Mouse (Mus musculus) forebrain, embryonic 11.5 days (tissue): Measurements from ENCODE around the gene Ccl4. TPM values are rescaled to one million over a fixed set of nuclear protein-coding genes. Genes with fewer than 3 reads are reported as not detected.

Experiments used
- ATAC-seq: fragments of 200-750 bp; cut with Nextera tagmentation; replicated peaks from 2 replicates; pipeline ENCODE4 v1.8.0; 2017; ENCODE audit warnings: moderate TSS enrichment; ENCODE audit not compliant: low FRiP score
- DNase-seq: peaks from one replicate; pipeline ENCODE4 v3.0.0-alpha.2; 2017; ENCODE audit warnings: low spot score
- H3K27ac ChIP-seq: fragments of 300-500 bp; sonication (generic); 2 replicates; pipeline ENCODE4 v1.5.1; 2014; ENCODE audit warnings: low read depth, low read length
- H3K27me3 ChIP-seq: fragments of 300-500 bp; sonication (generic); 2 replicates; pipeline ENCODE4 v1.6.1; 2014; ENCODE audit warnings: mild to moderate bottlenecking, low read length, mixed read lengths; ENCODE audit not compliant: control insufficient read depth, insufficient read depth
- H3K36me3 ChIP-seq: fragments of 300-500 bp; sonication (generic); 2 replicates; pipeline ENCODE4 v1.6.1; 2014; ENCODE audit warnings: mild to moderate bottlenecking, low read length, moderate library complexity, mixed read lengths; ENCODE audit not compliant: control insufficient read depth, insufficient read depth
- H3K4me1 ChIP-seq: fragments of 300-500 bp; sonication (generic); replicated peaks from 2 replicates; pipeline ENCODE4 v1.6.1; 2014; ENCODE audit warnings: low read length, mixed read lengths; ENCODE audit not compliant: control insufficient read depth, insufficient read depth
- H3K4me2 ChIP-seq: fragments of 300-500 bp; sonication (generic); 2 replicates; pipeline ENCODE4 v1.6.1; 2014; ENCODE audit warnings: low read depth, mild to moderate bottlenecking, low read length, moderate library complexity, mixed read lengths; ENCODE audit not compliant: severe bottlenecking
- H3K4me3 ChIP-seq: fragments of 300-500 bp; sonication (generic); 2 replicates; pipeline ENCODE4 v1.5.1; 2014; ENCODE audit warnings: low read depth, low read length
- H3K9ac ChIP-seq: fragments of 300-500 bp; sonication (generic); 2 replicates; pipeline ENCODE4 v1.6.1; 2014; ENCODE audit warnings: low read length
- H3K9me3 ChIP-seq: fragments of 300-500 bp; sonication (generic); 2 replicates; pipeline ENCODE4 v1.6.1; 2016; ENCODE audit warnings: low read length, mixed read lengths; ENCODE audit not compliant: control insufficient read depth
- WGBS: fragments of 180-500 bp; shearing (Covaris S2); extraction: QIAGEN DNeasy Blood & Tissue Kit; methylation state at CpG from one replicate; pipeline ENCODE4 v1.1.7; 2014; 5-methylcytosine and 5-hydroxymethylcytosine counted together
- polyA plus RNA-seq: library from polyadenylated mRNA; unstranded; fragments of >200 nt; fragmentation: Nextera tagmentation; extraction: Ambion mirVana; gene quantifications from 2 replicates; pipeline ENCODE4 v1.2.1, GENCODE M21; 2014

Ccl4 gene
- polyA plus RNA-seq, 1 experiment from 2014 or later: not detected

DNA sequence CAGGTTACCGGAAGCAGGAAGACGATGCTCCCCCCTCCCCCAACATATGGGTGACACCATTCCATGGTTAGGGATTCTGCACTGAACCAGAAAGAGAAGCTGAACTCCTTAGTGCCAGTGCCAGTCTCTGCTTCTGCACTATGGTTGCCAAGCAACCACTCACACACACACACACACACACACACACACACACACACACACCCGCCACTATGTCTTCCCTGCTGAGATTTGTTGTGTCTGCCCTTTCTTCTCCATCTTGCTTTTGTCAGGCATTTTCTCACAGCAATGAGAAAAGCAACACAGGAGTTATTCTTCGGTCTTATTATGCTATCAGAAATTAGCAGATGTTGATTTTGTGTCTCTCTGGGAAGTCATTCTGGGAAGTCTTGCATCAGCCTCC lies 28.0 kb upstream of the Ccl4 start:
- Histone ChIP-seq H3K4me2 (no peak overlapping the region), H3K36me3 (no peaks in the 10 kb centered on the region), H3K27ac (no peak overlapping the region), H3K4me1 (no peaks in the 10 kb centered on the region), H3K9ac (no peak overlapping the region), H3K9me3 (no peaks in the 10 kb centered on the region), H3K4me3 (no peak overlapping the region), H3K27me3 (no peaks in the 10 kb centered on the region)
- 64% methylated on average over 4 of the region's 4 CpGs for WGBS
- ATAC-seq (no peak; the same call in 1 of the 2 replicates), DNase-seq (peak; percentile 53)

DNA sequence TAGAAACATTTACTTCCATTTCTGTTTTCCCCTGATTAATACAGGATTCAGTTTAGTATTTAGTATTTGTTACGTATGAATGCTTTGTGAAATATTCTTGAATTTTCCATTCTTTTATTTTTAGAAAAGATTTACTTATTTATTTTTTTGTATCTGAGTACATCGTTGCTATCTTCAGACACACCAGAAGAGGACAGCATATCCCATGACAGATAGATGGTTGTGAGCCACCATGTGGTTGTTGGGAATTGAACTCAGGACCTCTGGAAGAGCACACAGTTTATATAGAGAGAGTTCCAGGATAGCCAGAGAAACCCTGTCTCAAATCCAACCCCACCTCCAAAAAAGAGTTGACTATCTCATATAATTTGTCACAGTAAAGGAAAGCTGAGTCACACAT lies 27.5 kb upstream of the Ccl4 start:
- Histone ChIP-seq H3K4me1 (no peaks in the 10 kb centered on the region), H3K4me2 (no peak overlapping the region), H3K9me3 (no peaks in the 10 kb centered on the region), H3K27ac (no peak overlapping the region), H3K36me3 (no peaks in the 10 kb centered on the region), H3K9ac (no peak overlapping the region), H3K4me3 (no peak overlapping the region), H3K27me3 (no peaks in the 10 kb centered on the region)
- 89% methylated on average over 2 of the region's 2 CpGs for WGBS
- ATAC-seq (no peak), DNase-seq (no peak)

DNA sequence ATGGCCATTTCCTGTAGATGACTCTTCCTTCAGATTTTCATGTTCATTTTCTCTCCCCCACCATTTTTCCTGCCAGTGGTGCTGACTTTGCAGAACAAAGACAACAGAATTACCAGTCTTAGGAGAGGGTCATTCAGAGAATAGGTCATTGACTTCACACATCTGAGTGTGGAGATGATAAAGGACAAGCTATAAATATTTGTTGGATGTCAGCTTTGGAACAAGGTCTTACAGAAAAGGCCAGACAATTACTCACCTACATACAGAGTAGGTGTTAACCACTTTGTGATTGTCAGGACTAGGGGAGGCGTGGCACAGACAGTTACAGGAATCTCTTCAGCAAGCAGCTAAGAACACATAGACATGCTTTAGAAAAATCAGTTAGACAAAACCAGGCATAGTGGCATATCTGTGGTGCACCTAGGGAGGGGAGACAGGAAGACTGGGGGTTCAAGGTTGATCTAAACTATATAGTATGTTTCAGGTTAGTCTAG lies 25.6 kb upstream of the Ccl4 start:
- no peak for ATAC-seq
- no peak for DNase-seq
- 75% methylated on average over 1 of the region's 1 CpGs for WGBS
- Histone ChIP-seq H3K27me3 (no peaks in the 10 kb centered on the region), H3K36me3 (no peaks in the 10 kb centered on the region), H3K4me1 (no peaks in the 10 kb centered on the region), H3K4me3 (no peak overlapping the region), H3K9ac (no peak overlapping the region), H3K27ac (no peak overlapping the region), H3K9me3 (no peaks in the 10 kb centered on the region), H3K4me2 (no peak overlapping the region)

DNA sequence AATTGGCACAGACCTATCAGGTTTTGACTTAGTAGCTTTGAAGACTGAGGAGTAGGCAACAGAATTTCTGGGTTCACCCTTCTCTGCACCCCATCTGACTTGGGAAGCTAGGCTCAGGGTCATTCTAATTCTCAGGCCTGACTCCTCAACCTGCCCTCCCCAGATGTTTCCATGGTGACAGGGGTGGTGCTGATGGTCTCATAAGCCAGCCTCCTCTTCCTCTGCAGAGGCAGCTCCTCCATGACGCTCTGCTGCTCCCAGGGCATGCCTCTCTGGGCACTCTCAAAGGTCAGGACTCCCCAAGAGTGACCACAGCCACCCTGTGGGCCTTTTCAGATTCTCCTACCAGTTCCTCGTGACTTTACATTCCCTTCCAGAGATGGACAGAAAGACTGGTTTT lies 23.4 kb upstream of the Ccl4 start:
- WGBS: 60% methylated on average over 2 of the region's 2 CpGs
- ATAC-seq: no peak
- no peaks in the 10 kb centered on the region for H3K4me1 ChIP-seq
- H3K4me2 ChIP-seq: no peak overlapping the region
- no peak overlapping the region for H3K27ac ChIP-seq
- DNase-seq: no peak
- no peak overlapping the region for H3K9ac ChIP-seq
- no peaks in the 10 kb centered on the region for H3K27me3 ChIP-seq
- no peaks in the 10 kb centered on the region for H3K9me3 ChIP-seq
- no peaks in the 10 kb centered on the region for H3K36me3 ChIP-seq
- no peak overlapping the region for H3K4me3 ChIP-seq

DNA sequence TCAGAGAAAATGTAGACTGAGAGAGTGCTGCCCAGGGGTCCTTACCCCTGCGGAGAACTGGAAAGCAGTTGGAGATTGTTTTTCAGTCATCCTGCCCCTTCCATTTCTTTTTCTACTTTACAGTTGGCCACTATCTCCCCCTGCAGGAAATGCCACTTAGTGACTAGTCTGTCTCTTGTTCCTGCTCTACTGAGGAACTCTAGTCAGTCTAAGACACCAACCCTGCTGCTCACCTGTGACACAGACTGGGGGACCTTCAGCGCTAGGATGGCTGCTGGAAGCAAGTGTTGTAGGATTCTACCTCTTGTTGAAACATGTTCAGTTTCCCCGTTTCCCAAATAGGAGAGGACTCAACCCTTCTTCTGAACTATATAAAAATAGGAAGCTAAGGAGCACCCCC lies 22.9 kb upstream of the Ccl4 start:
- DNase-seq: no peak
- WGBS: 61% methylated on average over 3 of the region's 3 CpGs

DNA sequence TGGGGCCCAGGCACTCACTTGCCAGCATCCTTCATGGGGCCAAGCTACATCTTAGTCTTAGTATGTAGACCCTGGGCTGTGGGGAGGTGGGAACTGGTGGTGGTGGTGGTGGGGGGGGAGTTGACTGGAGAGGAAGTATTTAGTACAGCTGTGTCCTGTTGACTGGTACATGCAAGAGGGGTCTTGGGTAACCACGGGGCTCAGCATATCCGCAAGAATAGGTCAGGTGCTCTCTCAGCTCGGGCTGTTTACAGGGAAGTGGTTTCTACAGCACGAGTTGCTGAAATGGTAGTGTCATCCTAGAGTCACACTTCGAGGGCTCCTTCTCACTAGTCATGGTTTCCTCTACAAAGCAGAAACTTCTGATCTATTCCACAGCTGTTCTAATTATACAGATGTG lies 22.2 kb upstream of the Ccl4 start:
- WGBS: 87% methylated on average over 5 of the region's 5 CpGs
- H3K36me3 ChIP-seq: no peaks in the 10 kb centered on the region
- no peaks in the 10 kb centered on the region for H3K9me3 ChIP-seq
- DNase-seq (no peak), ATAC-seq (no peak)
- H3K27me3 ChIP-seq: no peaks in the 10 kb centered on the region
- H3K4me1 ChIP-seq: no peaks in the 10 kb centered on the region
- H3K4me3 ChIP-seq: no peak overlapping the region
- H3K4me2 ChIP-seq: no peak overlapping the region
- H3K27ac ChIP-seq: no peak overlapping the region
- H3K9ac ChIP-seq: no peak overlapping the region

More for the DNA sequence above, 22.9 kb upstream of the Ccl4 start:
- H3K4me1 ChIP-seq: no peaks in the 10 kb centered on the region
- no peaks in the 10 kb centered on the region for H3K27me3 ChIP-seq
- H3K4me3 ChIP-seq: no peak overlapping the region
- H3K9me3 ChIP-seq: no peaks in the 10 kb centered on the region
- H3K36me3 ChIP-seq: no peaks in the 10 kb centered on the region
- ATAC-seq: no peak
- H3K27ac ChIP-seq: no peak overlapping the region
- H3K9ac ChIP-seq: no peak overlapping the region
- no peak overlapping the region for H3K4me2 ChIP-seq

DNA sequence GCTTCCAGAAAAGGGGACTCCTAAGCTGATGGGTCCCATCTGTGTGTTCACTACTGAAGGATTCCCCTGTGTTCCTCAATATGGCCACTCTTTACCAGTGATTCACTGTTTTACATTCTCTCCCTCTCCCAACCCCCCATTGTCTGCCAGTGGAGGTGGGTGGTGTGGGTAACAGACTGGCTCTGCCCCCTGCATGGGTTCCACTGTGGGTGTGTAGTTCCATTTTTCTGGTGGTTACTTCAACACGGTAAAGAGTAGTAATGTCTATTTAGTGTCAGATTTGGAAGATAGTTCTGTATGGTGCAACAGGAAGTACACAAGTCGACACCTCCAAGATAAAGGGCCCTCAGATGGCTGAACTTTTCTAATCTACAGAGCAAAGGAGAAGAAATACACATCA lies 21.2 kb upstream of the Ccl4 start:
- no peaks in the 10 kb centered on the region for H3K9me3 ChIP-seq
- no peaks in the 10 kb centered on the region for H3K27me3 ChIP-seq
- H3K4me3 ChIP-seq: no peak overlapping the region
- H3K9ac ChIP-seq: no peak overlapping the region
- 92% methylated on average over 2 of the region's 2 CpGs for WGBS
- no peaks in the 10 kb centered on the region for H3K36me3 ChIP-seq
- no peak overlapping the region for H3K27ac ChIP-seq
- ATAC-seq (no peak), DNase-seq (no peak)
- H3K4me2 ChIP-seq: no peak overlapping the region
- no peaks in the 10 kb centered on the region for H3K4me1 ChIP-seq

DNA sequence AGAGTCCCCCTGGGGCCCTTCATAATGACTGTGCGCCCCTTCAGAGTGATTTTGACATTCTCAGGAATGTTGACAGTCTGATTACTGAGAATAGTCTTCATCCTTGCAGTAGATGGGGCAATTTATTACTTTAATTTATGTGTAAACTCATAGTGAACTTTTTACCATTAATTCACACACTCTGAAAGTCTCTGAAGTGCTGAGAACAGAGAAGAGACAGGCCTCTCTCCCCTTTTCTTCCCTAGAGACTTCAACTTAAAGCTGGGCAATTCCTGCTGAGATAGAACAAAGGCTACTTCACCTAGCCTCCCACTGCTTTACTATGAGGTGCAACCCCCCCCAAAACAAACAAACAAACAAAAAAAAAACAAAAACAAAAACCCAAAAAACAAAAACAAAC lies 16.9 kb upstream of the Ccl4 start, which contains the start of gene Rpl9-ps1:
Rpl9-ps1 (minus strand) TSS at position 101 of the 400 bp plus-strand sequence.
- Histone ChIP-seq H3K36me3 (no peaks in the 10 kb centered on the region), H3K27ac (no peak within 1 kb of the TSS), H3K4me2 (no peak within 1 kb of the TSS), H3K27me3 (no peaks in the 10 kb centered on the region), H3K4me1 (no peaks in the 10 kb centered on the region), H3K9ac (no peak within 1 kb of the TSS), H3K4me3 (no peak within 1 kb of the TSS), H3K9me3 (no peaks in the 10 kb centered on the region)
- ATAC-seq (no peak), DNase-seq (no peak)
- 85% methylated on average over 1 of the region's 1 CpGs for WGBS

DNA sequence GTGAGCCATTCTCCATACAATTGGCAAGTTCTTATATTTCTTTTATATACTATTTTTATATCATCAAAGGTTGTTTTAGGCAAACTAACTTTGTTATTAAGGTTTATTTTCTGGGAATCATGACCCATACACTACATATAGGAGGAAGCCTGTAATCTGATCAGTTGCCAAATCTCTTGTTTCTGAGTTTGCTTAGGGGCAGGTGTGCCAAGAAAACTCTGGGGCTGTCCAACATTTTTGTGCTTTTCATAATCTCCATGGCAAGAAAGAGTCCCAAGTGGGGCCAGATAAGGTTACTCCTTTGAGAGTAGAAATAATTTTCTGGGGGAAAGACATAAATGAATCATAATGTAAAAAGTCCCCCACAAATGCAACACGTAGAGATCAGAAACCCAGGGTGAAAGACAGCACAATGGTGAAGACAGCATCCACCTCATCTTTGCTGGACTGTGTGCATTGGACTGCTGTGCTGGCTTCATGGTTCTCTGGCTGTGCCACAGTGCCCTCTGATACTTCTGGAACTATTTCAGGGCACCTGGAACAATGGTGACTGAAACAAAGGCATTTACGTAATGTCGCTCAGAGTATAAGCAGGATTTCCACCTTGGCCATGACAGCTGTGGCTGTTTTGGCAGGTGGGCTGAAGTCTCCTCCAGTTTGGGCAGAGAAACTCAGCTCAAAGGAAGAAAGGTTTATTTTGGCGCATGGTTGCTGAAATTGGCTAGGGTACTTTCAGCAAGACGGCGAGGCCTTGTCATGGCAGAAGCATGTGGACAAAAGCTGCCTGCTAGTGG lies 15.8 kb upstream of the Ccl4 start:
- no peaks in the 10 kb centered on the region for H3K9me3 ChIP-seq
- H3K27ac ChIP-seq: no peak overlapping the region
- no peaks in the 10 kb centered on the region for H3K36me3 ChIP-seq
- no peak for ATAC-seq
- no peak overlapping the region for H3K4me2 ChIP-seq
- DNase-seq: no peak
- H3K4me1 ChIP-seq: no peaks in the 10 kb centered on the region
- 93% methylated on average over 6 of the region's 6 CpGs for whole genome bisulfite sequencing
- H3K9ac ChIP-seq: no peak overlapping the region
- no peaks in the 10 kb centered on the region for H3K27me3 ChIP-seq
- no peak overlapping the region for H3K4me3 ChIP-seq
